Mouse (Mus musculus): ENCODE data around the gene Mthfsl.
"Not testable (repeated sequence)": the region's sequence is repeated elsewhere in the genome, so short reads cannot be mapped to it uniquely, and the experiment has no call there.

DNA sequence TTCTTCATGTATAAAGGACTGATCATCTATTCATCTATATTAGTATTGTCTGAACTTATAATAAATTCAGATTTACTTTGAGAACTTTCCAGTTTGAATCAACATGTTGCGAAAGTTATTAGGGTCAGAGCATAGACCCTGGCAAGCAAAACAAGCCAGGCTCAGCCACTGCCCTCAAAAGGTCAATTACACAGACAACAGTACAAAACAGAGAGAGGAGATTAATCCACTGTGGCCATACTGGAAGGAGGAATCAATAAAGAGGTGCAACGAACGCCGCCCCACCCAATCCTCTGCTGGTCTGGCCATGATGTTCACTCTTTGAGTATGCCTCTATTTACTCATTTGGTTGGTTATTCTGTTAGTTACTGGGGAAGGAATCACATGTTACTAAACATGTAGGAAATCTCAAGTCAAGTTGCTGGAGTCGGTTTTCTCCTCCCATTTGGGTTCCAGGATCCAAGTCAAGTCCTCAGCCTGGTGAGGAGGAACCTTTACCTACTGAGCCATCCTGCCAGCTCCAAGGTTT is 9.1 kb downstream of the Mthfsl start:
- not testable (repeated sequence) for TF ChIP-seq CTCF, EP300 (IDR thresholded peaks at IDR 0.05)
